Mouse (Mus musculus) embryonic facial prominence, embryonic 11.5 days (tissue): ENCODE results near the gene Hdgfl3. TPM values are rescaled to one million over a fixed set of nuclear protein-coding genes. Genes with fewer than 3 reads are reported as not detected.
A peak's percentile ranks its signal among the peaks of the same experiment; 100 is the strongest.

Experiments used
- ATAC-seq: fragments of 200-750 bp; cut with Nextera tagmentation; replicated peaks from 2 replicates; pipeline ENCODE4 v1.8.0; 2017; ENCODE audit warnings: low read depth; ENCODE audit not compliant: insufficient number of reproducible peaks, low FRiP score, low TSS enrichment
- DNase-seq: peaks from one replicate; pipeline ENCODE4 v3.0.0-alpha.2; 2015; ENCODE audit warnings: low spot score
- H3K27ac ChIP-seq: fragments of 300-500 bp; sonication (generic); replicated peaks from 2 replicates; pipeline ENCODE4 v1.5.1; 2014; ENCODE audit warnings: mild to moderate bottlenecking, low read depth, low read length, control low read depth
- H3K27me3 ChIP-seq: fragments of 300-500 bp; sonication (generic); 2 replicates; pipeline ENCODE4 v1.6.1; 2014; ENCODE audit warnings: mild to moderate bottlenecking, low read length, moderate library complexity, mixed read lengths; ENCODE audit not compliant: control insufficient read depth, insufficient read depth
- H3K36me3 ChIP-seq: fragments of 300-500 bp; sonication (generic); replicated peaks from 2 replicates; pipeline ENCODE4 v1.6.1; 2014; ENCODE audit warnings: low read depth, mild to moderate bottlenecking, low read length, moderate library complexity, mixed read lengths; ENCODE audit not compliant: control insufficient read depth, insufficient read depth
- H3K4me1 ChIP-seq: fragments of 300-500 bp; sonication (generic); 2 replicates; pipeline ENCODE4 v1.6.1; 2014; ENCODE audit warnings: low read length, mixed read lengths; ENCODE audit not compliant: control insufficient read depth, insufficient read depth
- H3K4me2 ChIP-seq: fragments of 300-500 bp; sonication (generic); 2 replicates; pipeline ENCODE4 v1.6.1; 2014; ENCODE audit warnings: low read depth, mild to moderate bottlenecking, control low read depth, low read length, moderate library complexity
- H3K4me3 ChIP-seq: fragments of 300-500 bp; sonication (generic); 2 replicates; pipeline ENCODE4 v1.5.1; 2014; ENCODE audit warnings: low read depth, low read length, control low read depth
- H3K9ac ChIP-seq: fragments of 300-500 bp; sonication (generic); replicated peaks from 2 replicates; pipeline ENCODE4 v1.6.1; 2014; ENCODE audit warnings: mild to moderate bottlenecking, control low read depth, low read length
- H3K9me3 ChIP-seq: fragments of 300-500 bp; sonication (generic); replicated peaks from 2 replicates; pipeline ENCODE4 v1.6.1; 2016; ENCODE audit warnings: mild to moderate bottlenecking, low read length, inconsistent platforms, mixed read lengths; ENCODE audit not compliant: control insufficient read depth
- WGBS: fragments of 180-500 bp; shearing (Covaris S2); extraction: QIAGEN DNeasy Blood & Tissue Kit; methylation state at CpG from one replicate; pipeline ENCODE4 v1.1.7; 2014; 5-methylcytosine and 5-hydroxymethylcytosine counted together
- polyA plus RNA-seq: library from polyadenylated mRNA; unstranded; fragments of >200 nt; fragmentation: Nextera tagmentation; extraction: Ambion mirVana; gene quantifications from 2 replicates; pipeline ENCODE4 v1.2.1, GENCODE M21; 2014

Hdgfl3 gene
- polyA plus RNA-seq, 1 experiment from 2014 or later, result 35.6 TPM

- Histone ChIP-seq H3K4me1 (no peaks in the 10 kb centered on the region), H3K27me3 (no peaks in the 10 kb centered on the region), H3K4me3 (no peak overlapping the region), H3K9ac (no peak overlapping the region), H3K4me2 (no peak overlapping the region), H3K36me3 (no peaks in the 10 kb centered on the region), H3K27ac (no peak overlapping the region), H3K9me3 (no peaks in the 10 kb centered on the region)
- DNase-seq, result no peak
- WGBS, result 92% methylated on average over 7 of the region's 7 CpGs
- ATAC-seq, result no peak
Measured at GRCm38 (mm10) chr7:81849633-81850032, 84.6 kb downstream of the Hdgfl3 start.

DNA sequence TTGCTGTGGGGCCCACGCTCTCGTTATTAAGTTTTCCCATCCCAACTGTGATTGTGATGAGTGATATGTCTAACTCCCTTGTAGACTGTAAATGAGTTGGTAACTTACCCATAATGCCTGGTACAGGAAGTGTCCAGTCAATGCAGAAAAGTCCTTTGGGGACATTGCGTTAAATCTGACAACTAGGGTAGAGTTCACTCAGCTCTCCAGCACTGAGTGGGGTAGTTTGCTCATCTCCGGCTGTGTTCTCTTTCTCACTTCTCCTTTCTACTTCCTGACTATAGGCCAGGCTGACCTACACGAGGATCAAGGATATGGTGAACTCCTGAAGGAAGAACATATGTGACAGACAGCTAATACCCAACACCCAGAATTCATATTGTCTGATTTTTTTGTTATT lies 85.1 kb downstream of the Hdgfl3 start:
- no peak for ATAC-seq
- Histone ChIP-seq H3K27ac (no peak overlapping the region), H3K27me3 (no peaks in the 10 kb centered on the region), H3K4me3 (no peak overlapping the region), H3K4me1 (no peaks in the 10 kb centered on the region), H3K9ac (no peak overlapping the region), H3K4me2 (no peak overlapping the region), H3K9me3 (no peaks in the 10 kb centered on the region), H3K36me3 (no peaks in the 10 kb centered on the region)
- no peak for DNase-seq
- WGBS, result 88% methylated on average over 5 of the region's 5 CpGs

- Histone ChIP-seq H3K36me3 (no peaks in the 10 kb centered on the region), H3K4me1 (no peaks in the 10 kb centered on the region), H3K27me3 (no peaks in the 10 kb centered on the region), H3K9ac (no peak overlapping the region), H3K4me2 (no peak overlapping the region), H3K4me3 (no peak overlapping the region), H3K9me3 (no peaks in the 10 kb centered on the region), H3K27ac (no peak overlapping the region)
- WGBS, result 30% methylated on average over 4 of the region's 4 CpGs
- DNase-seq (no peak), ATAC-seq (no peak)
Measured at GRCm38 (mm10) chr7:81847777-81848176, 86.5 kb downstream of the Hdgfl3 start.

DNA sequence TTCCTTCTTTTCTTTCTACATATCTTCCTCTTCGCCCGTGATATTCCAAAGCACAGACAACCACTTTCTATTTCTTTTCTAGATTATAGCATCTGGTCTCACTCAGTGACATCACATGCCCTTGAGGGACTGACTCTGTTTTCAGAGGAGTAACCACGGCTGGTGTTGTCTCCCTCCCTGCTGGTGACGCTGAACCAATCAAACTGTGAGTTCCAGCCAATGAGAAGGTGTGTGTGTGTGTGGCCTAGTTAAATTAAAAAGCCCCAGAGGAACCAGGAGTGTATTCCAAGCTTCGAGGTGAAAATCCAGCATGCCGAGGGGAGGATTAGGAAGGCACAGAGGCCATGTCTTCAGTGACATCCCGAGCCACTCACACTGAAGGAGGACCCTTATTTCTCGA lies 87.3 kb downstream of the Hdgfl3 start:
- 28% methylated on average over 8 of the region's 8 CpGs for WGBS
- Histone ChIP-seq H3K9ac (no peak overlapping the region), H3K4me2 (no peak overlapping the region), H3K27me3 (no peaks in the 10 kb centered on the region), H3K4me1 (no peaks in the 10 kb centered on the region), H3K27ac (no peak overlapping the region), H3K4me3 (no peak overlapping the region), H3K9me3 (no peaks in the 10 kb centered on the region), H3K36me3 (no peaks in the 10 kb centered on the region)
- ATAC-seq (no peak), DNase-seq (peak; percentile 46)

DNA sequence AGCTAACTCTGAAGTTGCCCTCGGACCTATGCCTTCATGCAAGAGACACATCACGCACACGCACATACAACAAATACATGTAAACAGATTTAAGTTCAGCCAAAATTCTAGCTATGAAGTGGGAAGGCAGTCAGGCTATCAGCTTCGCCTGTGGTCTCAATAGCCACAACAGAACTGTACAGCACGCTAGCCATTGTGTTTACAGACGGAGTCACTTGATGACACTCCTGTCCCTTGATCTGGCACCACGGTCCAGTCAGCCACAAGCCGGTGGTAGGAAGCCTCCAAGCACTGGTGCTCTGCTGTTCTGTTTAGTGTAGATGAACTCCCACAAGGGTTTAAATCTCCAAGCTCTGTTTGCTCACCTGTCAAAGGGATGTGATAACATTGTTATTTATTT lies 88.3 kb downstream of the Hdgfl3 start:
- no peak overlapping the region for H3K27ac ChIP-seq
- H3K4me3 ChIP-seq, result no peak overlapping the region
- H3K4me1 ChIP-seq, result no peaks in the 10 kb centered on the region
- 86% methylated on average over 8 of the region's 8 CpGs for WGBS
- H3K36me3 ChIP-seq, result no peaks in the 10 kb centered on the region
- no peaks in the 10 kb centered on the region for H3K27me3 ChIP-seq
- ATAC-seq (no peak), DNase-seq (no peak)
- no peaks in the 10 kb centered on the region for H3K9me3 ChIP-seq
- H3K9ac ChIP-seq, result no peak overlapping the region
- H3K4me2 ChIP-seq, result no peak overlapping the region

DNA sequence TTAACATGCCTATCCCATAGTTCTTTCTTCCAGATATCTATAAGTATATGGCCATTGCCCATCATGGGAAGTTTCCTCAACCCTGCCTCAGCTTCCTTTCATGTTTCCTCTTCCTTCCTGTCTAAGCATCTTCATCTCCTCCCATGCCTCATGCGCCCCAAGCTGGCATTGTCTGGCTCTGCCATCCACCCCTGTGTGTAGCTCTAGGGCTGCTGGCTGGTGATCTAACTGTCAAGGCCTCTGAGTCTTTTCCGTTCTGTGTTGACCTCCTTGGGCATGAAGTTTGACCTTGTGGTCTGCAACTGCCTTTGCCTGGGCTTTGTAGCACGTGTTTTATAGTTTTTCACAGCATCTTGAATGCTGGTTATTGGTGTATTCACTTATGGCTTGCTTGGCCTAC lies 89.0 kb downstream of the Hdgfl3 start:
- DNase-seq, result no peak
- 81% methylated on average over 3 of the region's 3 CpGs for WGBS

GRCm38 (mm10) chr7:81844801-81845200 lies 89.5 kb downstream of the Hdgfl3 start:
- Histone ChIP-seq H3K4me2 (no peak overlapping the region), H3K36me3 (no peaks in the 10 kb centered on the region), H3K9me3 (no peaks in the 10 kb centered on the region), H3K4me3 (no peak overlapping the region), H3K27ac (no peak overlapping the region), H3K4me1 (no peaks in the 10 kb centered on the region), H3K9ac (no peak overlapping the region), H3K27me3 (no peaks in the 10 kb centered on the region)
- no peak for ATAC-seq
- no peak for DNase-seq
- 61% methylated on average over 11 of the region's 11 CpGs for WGBS

More for the DNA sequence above, 89.0 kb downstream of the Hdgfl3 start:
- H3K4me1 ChIP-seq, result no peaks in the 10 kb centered on the region
- H3K36me3 ChIP-seq, result no peaks in the 10 kb centered on the region
- no peaks in the 10 kb centered on the region for H3K27me3 ChIP-seq
- no peak overlapping the region for H3K27ac ChIP-seq
- no peak for ATAC-seq
- no peak overlapping the region for H3K4me2 ChIP-seq
- H3K9me3 ChIP-seq, result no peaks in the 10 kb centered on the region
- no peak overlapping the region for H3K4me3 ChIP-seq
- H3K9ac ChIP-seq, result no peak overlapping the region

DNA sequence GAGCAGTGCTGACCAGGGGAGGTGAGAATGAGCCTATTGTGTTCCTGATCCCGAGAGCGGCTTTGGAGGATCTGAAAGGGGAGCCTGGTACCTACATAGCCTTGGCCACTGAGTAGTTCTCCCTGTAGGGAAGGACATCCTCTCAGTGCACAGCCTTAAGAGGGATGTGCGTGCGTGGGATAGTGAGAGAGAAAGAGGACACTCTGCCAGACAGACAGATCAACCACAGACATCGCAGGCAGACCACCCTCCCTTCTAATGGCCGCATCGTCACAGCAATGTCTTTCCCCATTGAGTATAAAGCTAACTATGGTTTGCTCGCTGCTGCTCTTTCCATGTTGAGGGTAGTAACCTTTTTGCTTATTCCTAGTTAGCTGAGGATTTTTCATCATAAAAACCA lies 90.4 kb downstream of the Hdgfl3 start:
- ATAC-seq, result no peak
- DNase-seq, result no peak
- no peak overlapping the region for H3K4me3 ChIP-seq
- H3K27me3 ChIP-seq, result no peaks in the 10 kb centered on the region
- H3K4me2 ChIP-seq, result no peak overlapping the region
- no peaks in the 10 kb centered on the region for H3K36me3 ChIP-seq
- no peak overlapping the region for H3K27ac ChIP-seq
- no peaks in the 10 kb centered on the region for H3K4me1 ChIP-seq
- WGBS, result 67% methylated on average over 8 of the region's 8 CpGs
- H3K9me3 ChIP-seq, result no peaks in the 10 kb centered on the region
- no peak overlapping the region for H3K9ac ChIP-seq
